Mouse (Mus musculus) layer of hippocampus, adult 8-10 months (tissue): ENCODE data around the gene Ltb. TPM values are rescaled to one million over a fixed set of nuclear protein-coding genes. Genes with fewer than 3 reads are reported as not detected.

ENCODE experiments used
- DNase-seq, 2 experiments: peaks; one replicate each; pipeline ENCODE4 v3.0.0; 2022; ENCODE audit warnings: low spot score in 2 of 2
- total RNA-seq, 4 experiments: library from RNA; stranded (reverse); gene quantifications; 2 replicates each; pipeline ENCODE4 v1.2.4; 2022

The Ltb gene
- total RNA-seq, 4 experiments from 2014 or later = 0.53 to 1.4 (median 0.71) TPM

DNA sequence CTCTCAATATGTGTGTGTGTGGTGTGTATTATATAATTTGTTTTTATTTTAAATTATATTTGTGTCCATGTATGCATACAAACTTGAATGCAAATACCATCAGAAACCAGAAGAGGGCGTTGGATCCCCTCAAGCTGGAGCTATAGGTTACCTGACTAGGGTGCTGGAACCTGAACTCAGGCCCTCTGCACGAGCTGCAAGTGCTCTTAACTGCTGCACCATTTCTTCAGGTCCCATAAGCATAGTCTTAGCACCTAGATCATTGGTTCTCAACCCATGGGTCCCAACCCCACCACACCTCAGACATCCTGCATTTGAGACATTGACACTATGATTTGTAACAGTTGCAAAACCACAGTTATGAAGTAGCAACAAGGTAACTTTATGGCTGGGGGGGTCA is 2.5 kb upstream of the Ltb start:
- DNase-seq = no peak

GRCm38 (mm10) chr17:35192924-35193323 is 1.3 kb upstream of the Ltb start:
- no peak for DNase-seq

DNA sequence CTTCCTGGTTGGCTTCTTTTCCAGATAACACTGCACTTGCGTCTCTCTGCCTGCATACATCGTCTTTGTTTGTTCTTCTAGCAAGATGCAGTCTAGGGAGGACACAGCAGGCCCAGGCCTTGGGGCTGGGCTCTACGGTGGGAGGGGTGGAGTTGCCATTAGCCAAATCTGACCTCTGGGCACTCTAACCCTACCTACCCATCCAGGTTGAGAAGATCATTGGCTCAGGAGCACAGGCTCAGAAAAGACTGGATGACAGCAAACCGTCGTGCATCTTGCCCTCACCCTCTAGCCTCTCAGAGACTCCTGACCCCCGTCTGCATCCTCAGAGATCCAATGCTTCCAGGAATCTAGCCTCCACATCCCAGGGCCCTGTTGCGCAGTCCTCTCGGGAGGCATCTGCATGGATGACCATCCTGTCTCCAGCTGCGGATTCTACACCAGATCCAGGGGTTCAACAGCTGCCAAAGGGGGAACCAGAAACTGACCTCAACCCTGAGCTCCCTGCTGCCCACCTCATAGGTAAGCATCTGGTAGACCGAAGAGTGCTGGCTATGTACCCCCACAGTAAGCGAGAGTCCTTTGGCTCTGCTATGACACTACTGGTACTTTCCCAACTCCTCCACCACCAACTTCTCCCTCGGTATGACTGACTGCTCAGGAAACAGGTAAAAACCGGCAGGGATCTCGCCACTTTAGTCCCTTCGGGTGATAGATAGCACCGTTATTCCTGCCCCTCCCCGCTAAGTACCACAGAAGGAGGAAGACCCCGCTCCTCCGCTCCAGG is 798 bp downstream of the Ltb start:
- no peak for DNase-seq

GRCm38 (mm10) chr17:35195631-35196320 is 1.5 kb downstream of the Ltb start:
- peak in 1 of 2 experiments; percentile 60 for DNase-seq

DNA sequence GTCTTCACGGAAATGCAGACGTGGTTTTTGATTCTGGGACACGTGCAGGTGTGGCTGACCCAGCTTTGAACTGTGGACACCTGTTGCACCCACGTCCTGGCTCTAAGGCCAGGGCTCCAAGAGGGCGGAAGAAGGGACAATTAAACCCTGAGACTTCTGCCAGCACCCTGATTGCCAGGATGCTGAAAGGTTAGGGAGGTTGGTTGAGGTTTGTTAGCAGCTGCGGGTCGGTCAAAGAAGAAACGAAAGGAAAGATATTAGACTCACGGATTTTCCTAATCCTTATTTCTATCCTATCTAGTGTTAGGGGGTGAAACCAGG is 2.0 kb downstream of the Ltb start:
- no peak for DNase-seq

GRCm38 (mm10) chr17:35197126-35197525 is 2.9 kb downstream of the Ltb start:
- DNase-seq = no peak

DNA sequence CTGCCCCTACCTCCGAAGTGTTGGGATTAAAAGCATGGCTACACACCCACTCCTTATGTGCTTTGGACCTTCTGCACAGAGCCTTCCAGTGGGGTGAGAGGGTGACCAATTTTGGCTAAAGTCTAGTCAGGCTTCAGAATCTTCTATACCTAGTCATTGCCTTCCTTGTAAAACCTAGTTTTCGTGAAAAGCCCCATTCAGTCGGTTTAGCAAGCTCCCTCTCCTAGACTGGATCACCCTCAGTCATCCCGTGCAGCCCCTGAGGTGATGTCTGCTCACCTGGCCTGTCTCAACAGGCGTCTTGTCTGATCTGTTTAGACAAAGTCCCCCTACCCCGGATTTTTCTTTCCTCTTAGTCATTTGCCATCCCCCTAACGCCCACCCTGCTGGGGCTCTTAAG is 3.8 kb downstream of the Ltb start:
- no peak for DNase-seq

- no peak for DNase-seq
These were observed 4.7 kb downstream of the Ltb start for GRCm38 (mm10) chr17:35198946-35199345.

- no peak for DNase-seq
These were observed 6.2 kb downstream of the Ltb start for GRCm38 (mm10) chr17:35200398-35200797.

DNA sequence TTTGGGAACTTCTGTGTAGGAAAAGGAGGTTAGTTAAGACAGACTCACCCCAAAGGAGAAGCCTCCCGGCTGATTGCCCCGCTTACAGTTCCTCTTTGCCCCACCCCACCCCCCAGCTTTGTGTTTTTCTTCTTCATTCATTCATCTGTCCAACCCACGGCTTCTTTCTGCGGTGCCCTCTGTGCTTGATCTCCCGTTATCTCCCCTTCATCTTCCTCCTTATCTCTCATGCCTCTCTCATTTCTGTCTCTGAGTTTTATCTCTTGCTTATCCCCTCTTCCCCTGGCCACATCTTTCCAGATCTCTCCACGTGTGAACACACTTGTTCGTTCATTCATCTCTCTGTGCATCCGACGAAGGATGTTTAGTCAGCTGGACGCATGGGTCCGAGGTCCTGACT is 6.9 kb downstream of the Ltb start:
- no peak for DNase-seq

DNA sequence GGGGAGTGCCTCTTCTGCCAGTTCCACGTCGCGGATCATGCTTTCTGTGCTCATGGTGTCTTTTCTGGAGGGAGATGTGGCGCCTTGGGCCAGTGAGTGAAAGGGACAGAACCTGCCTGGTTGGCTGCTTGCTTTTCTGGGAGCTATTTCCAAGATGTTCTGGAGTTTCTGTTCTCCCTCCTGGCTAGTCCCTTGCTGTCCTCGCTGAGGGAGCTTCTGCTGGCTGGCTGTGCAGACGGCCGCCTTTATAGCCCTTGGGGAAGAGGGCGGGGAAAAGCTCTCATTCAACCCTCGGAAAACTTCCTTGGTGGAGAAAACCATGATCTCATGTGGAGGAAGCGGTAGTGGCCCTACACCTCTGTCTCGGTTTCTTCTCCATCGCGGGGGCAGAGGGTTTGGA is 7.5 kb downstream of the Ltb start, which contains the start of gene Tnf:
Gene Tnf, minus strand, starts transcription at position 221 of the 400 bp plus-strand sequence.
- no peak for DNase-seq

DNA sequence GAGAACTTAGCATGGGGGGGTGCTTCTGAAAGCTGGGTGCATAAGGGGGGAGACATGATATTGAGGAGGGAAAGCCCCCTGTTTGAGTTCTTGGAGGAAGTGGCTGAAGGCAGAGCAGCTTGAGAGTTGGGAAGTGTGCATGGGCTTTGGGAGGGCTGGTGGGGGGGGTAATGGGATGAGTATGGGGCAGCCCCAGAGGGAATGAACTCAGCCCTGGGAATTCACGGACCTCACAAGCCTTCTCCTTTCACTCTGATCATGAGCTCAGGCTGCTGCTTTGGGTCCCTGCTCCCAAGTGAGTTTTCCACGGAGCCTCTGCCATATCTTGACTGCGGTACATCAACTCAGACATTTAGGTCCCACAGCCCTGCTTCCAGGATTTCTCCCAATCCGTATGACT is 8.2 kb downstream of the Ltb start:
- no peak for DNase-seq

DNA sequence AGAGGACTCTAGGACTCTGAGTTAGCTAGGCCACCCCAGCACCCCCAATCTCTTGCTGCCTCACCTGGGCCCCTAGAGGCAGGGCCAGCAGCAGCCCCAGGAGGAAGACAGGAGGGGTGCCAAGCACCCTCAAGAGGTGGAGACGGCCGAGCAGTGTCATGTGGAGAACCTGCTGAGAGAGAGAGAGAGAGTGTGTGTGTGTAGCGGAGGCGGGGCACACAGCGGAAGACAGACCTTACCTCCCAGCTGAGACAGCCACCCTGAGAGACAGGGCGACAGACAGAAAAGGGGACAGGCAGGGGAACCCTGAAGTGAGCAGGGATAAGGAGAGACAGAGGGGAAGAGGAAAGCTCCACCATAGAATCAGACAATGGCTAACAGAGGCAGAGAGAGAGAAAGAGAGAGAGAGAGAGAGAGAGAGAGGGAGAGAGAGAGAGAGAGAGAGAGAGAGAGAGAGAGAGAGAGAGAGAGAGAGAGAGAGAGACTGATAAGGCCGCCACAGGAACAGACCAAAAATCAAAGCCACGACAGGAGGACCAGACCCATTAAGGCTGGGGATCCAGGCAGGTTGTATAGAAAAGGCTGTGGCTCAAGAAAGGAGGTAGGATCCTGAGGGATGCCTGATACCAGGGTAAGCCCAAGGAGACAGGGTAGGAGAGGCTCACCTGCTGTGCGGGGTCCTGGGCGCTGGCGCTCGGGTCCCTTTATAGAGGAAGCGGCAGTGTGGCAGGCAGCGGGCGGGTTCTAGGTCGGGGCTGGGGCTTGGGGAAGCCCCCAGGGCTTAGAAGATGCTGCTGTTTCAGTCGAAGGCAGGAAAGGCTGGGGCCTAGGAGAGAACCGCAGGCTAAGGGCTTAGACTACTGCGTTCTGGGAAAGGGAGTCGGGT is 10.5 kb downstream of the Ltb start, which contains the start of gene Lta:
Gene Lta, minus strand, starts transcription at position 858 of the 886 bp plus-strand sequence.
- no peak for DNase-seq

- no peak for DNase-seq
These were observed 11.1 kb downstream of the Ltb start for GRCm38 (mm10) chr17:35205380-35205769.

DNA sequence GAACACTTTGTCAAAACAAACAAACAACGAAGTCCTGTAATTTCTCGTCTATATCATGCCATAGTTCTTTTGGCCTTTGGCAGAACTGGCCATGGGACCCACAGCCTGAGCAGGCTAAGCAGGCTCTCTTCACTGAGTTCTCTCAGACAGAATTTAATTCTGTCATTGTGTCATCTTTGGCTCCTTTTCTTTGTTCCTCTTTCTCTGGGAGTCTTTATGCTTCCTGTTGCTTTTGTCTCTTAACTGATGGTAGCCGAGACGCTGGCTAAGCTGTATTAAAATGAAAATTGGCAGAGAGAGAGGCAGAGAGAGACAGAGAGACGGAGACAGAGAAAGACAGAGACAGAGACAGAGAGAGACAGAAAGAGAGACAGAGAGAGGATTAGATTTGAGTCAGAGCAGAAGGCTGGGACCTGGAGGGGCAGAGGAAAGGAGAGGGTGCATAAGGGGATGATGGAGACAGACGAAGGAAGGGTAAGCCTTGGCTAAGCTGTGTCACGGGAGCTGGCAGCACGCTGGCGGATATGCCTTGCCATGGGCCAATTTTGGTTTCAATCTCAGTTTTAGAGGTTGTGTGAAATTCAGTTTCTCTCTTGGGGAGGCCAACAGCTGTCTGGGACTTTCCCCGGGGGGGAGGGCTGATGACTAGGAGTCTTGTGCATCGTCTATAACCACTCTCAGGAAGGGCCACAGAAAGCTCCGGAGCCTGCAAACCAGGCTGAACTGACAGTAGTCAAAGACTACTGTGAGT is 15.7 kb downstream of the Ltb start:
- no peak for DNase-seq

- no peak for DNase-seq
These were observed 16.4 kb downstream of the Ltb start for GRCm38 (mm10) chr17:35210593-35210992.

GRCm38 (mm10) chr17:35213071-35213470 is 18.8 kb downstream of the Ltb start:
- no peak for DNase-seq

- no peak for DNase-seq
These were observed 24.4 kb downstream of the Ltb start for GRCm38 (mm10) chr17:35218516-35219193.

DNA sequence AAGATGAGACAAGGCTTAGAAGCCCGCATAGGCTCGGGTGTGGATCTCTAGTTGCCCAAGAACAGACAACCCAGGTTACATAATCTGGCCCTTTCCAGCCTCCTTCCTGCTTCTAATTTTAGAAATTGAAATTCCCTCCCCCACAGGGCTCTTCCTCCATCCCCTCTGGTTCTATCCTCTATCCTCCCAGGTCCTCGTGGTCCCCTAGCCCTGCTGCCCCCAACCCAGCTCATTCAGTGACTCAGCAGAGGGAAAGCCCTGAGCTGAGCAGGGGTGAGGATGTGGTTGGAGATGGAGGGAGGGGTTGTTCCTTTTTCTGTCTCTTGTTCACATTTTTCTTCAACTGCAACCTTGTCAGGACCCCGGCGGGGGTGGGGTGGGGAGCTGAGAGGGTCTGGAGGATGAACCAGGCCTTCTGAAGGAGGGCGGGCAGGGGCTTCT is 25.4 kb downstream of the Ltb start:
- no peak for DNase-seq

GRCm38 (mm10) chr17:35220156-35220952 is 26.1 kb downstream of the Ltb start, which contains the start of gene Gm16181:
Gene Gm16181, plus strand, starts transcription at chr17:35220834.
- no peak for DNase-seq
